Mouse (Mus musculus): ENCODE data around the gene Spg20.

- no peak for TF ChIP-seq CTCF (IDR thresholded peaks at IDR 0.05; ENCODE audit: insufficient read depth, low read length)
- TF ChIP-seq POLR2A (IDR thresholded peaks at IDR 0.05; ENCODE audit: borderline replicate concordance, extremely low read depth, low read depth, low read length), result no peak
These were observed 29.5 kb downstream of the Spg20 start for GRCm38 (mm10) chr3:55141401-55141800.

Measured in lung, adult 2 months (tissue).